Mouse (Mus musculus) liver, embryonic 11.5 days (tissue): ENCODE measurements around the gene Cers1. TPM values are rescaled to one million over a fixed set of nuclear protein-coding genes. Genes with fewer than 3 reads are reported as not detected.

Experiments used
- ATAC-seq: fragments of 200-750 bp; cut with Nextera tagmentation; replicated peaks from 2 replicates; pipeline ENCODE4 v1.8.0; 2017; ENCODE audit warnings: moderate number of reproducible peaks, mild to moderate bottlenecking, moderate TSS enrichment, moderate library complexity; ENCODE audit not compliant: low FRiP score
- DNase-seq: peaks from one replicate; pipeline ENCODE4 v3.0.0-alpha.2; 2017; ENCODE audit warnings: low spot score
- H3K27ac ChIP-seq: fragments of 300-500 bp; sonication (generic); 2 replicates; pipeline ENCODE4 v1.5.1; 2014; ENCODE audit warnings: mild to moderate bottlenecking, low read depth, low read length, control low read depth
- H3K27me3 ChIP-seq: fragments of 300-500 bp; sonication (generic); replicated peaks from 2 replicates; pipeline ENCODE4 v1.6.1; 2014; ENCODE audit warnings: low read length, mixed read lengths; ENCODE audit not compliant: control insufficient read depth, insufficient read depth
- H3K36me3 ChIP-seq: fragments of 300-500 bp; sonication (generic); 2 replicates; pipeline ENCODE4 v1.6.1; 2014; ENCODE audit warnings: mild to moderate bottlenecking, low read length, moderate library complexity, mixed read lengths; ENCODE audit not compliant: control insufficient read depth, insufficient read depth
- H3K4me1 ChIP-seq: fragments of 300-500 bp; sonication (generic); replicated peaks from 2 replicates; pipeline ENCODE4 v1.6.1; 2014; ENCODE audit warnings: low read length, mixed read lengths; ENCODE audit not compliant: control insufficient read depth, insufficient read depth
- H3K4me2 ChIP-seq: fragments of 300-500 bp; sonication (generic); 2 replicates; pipeline ENCODE4 v1.6.1; 2014; ENCODE audit warnings: mild to moderate bottlenecking, control low read depth, moderate library complexity
- H3K4me3 ChIP-seq: fragments of 300-500 bp; sonication (generic); 2 replicates; pipeline ENCODE4 v1.5.1; 2014; ENCODE audit warnings: low read depth, low read length, control low read depth
- H3K9ac ChIP-seq: fragments of 300-500 bp; sonication (generic); 2 replicates; pipeline ENCODE4 v1.6.1; 2014; ENCODE audit warnings: low read depth, low read length, control low read depth
- H3K9me3 ChIP-seq: fragments of 300-500 bp; sonication (generic); 2 replicates; pipeline ENCODE4 v1.6.1; 2016; ENCODE audit warnings: low read length, inconsistent platforms, mixed read lengths; ENCODE audit not compliant: control insufficient read depth
- WGBS: fragments of 180-500 bp; shearing (Covaris S2); extraction: QIAGEN DNeasy Blood & Tissue Kit; methylation state at CpG from one replicate; pipeline ENCODE4 v1.1.7; 2014; 5-methylcytosine and 5-hydroxymethylcytosine counted together
- polyA plus RNA-seq: library from polyadenylated mRNA; unstranded; fragments of >200 nt; fragmentation: Nextera tagmentation; extraction: Ambion mirVana; gene quantifications from 2 replicates; pipeline ENCODE4 v1.2.1, GENCODE M21; 2014

Gene Cers1
- polyA plus RNA-seq, 1 experiment from 2014 or later, result 1.1 TPM

- H3K9me3 ChIP-seq, result no peaks in the 10 kb centered on the region
- H3K9ac ChIP-seq, result no peak overlapping the region
- no peak overlapping the region for H3K27ac ChIP-seq
- ATAC-seq, result no peak
- H3K4me1 ChIP-seq, result peaks cover 11% of the 10 kb centered on the region
- peaks cover 23% of the 10 kb centered on the region for H3K36me3 ChIP-seq
- H3K4me2 ChIP-seq, result peak overlapping the region; percentile 93
- DNase-seq, result no peak
- WGBS, result 70% methylated on average over 3 of the region's 3 CpGs
- H3K27me3 ChIP-seq, result no peaks in the 10 kb centered on the region
- peak overlapping the region; percentile 93; the same call in 1 of the 2 replicates for H3K4me3 ChIP-seq
Observed at GRCm38 (mm10) chr8:70300881-70301280, 14.7 kb upstream of the Cers1 start.

DNA sequence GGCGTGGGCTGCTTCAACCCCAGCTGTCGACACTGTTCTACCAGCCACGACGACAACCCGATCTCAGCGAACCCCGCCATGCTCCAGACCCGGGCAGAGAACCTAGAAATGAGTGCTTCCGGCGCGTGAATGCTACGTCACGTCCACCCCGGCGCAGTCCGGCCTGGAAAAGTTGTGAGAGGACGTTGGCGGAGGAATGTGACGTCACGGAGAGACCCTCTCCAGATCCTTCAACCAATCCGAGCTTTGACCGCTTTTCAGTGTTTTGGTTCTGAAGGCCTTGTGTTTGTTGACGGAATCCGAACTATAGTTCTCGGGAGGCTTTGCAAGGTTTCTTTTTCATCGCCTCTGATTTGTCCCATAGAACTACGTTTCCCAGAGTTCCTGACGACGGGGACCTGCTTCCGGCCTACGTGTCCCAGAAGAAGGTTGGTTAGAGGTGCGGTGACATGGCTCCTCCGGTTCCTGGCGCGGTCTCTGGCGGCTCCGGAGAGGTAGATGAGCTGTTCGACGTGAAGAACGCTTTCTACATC is 13.2 kb upstream of the Cers1 start, which contains the start of the genes Ddx49 and Cope:
Gene Ddx49 (minus strand): TSS at position 132 of the 533 bp plus-strand sequence.
Gene Cope (plus strand): TSS at position 161 of the 533 bp plus-strand sequence.
- Histone ChIP-seq H3K36me3 (peaks cover 24% of the 10 kb centered on the region), H3K9me3 (no peaks in the 10 kb centered on the region), H3K4me3 (peak within 1 kb of the TSS; percentile 93), H3K4me1 (peaks cover 11% of the 10 kb centered on the region), H3K4me2 (peak within 1 kb of the TSS; percentile 93), H3K27me3 (no peaks in the 10 kb centered on the region), H3K27ac (peak within 1 kb of the TSS; percentile 51), H3K9ac (peak within 1 kb of the TSS; percentile 90)
- DNase-seq, result peak; percentile 94
- under 1% methylated on average over 40 of the region's 40 CpGs for WGBS
- ATAC-seq, result peak; percentile 89

GRCm38 (mm10) chr8:70302901-70303300 is 12.7 kb upstream of the Cers1 start:
- Histone ChIP-seq H3K9ac (peak overlapping the region; percentile 90), H3K9me3 (no peaks in the 10 kb centered on the region), H3K4me3 (peak overlapping the region; percentile 93), H3K27ac (peak overlapping the region; percentile 51), H3K36me3 (peaks cover 25% of the 10 kb centered on the region), H3K4me1 (peaks cover 11% of the 10 kb centered on the region), H3K4me2 (peak overlapping the region; percentile 93), H3K27me3 (no peaks in the 10 kb centered on the region)
- ATAC-seq, result 0 out of 2 replicates have a peak, but pooled peaks have one; percentile 17
- no peak for DNase-seq
- WGBS, result 4% methylated on average over 16 of the region's 16 CpGs

GRCm38 (mm10) chr8:70309311-70309710 is 6.3 kb upstream of the Cers1 start:
- H3K36me3 ChIP-seq, result peaks cover 60% of the 10 kb centered on the region
- H3K4me2 ChIP-seq, result no peak overlapping the region
- no peaks in the 10 kb centered on the region for H3K9me3 ChIP-seq
- no peak overlapping the region for H3K4me3 ChIP-seq
- H3K27me3 ChIP-seq, result no peaks in the 10 kb centered on the region
- DNase-seq, result no peak
- WGBS, result 45% methylated on average over 2 of the region's 2 CpGs
- ATAC-seq, result no peak
- no peak overlapping the region for H3K27ac ChIP-seq
- H3K4me1 ChIP-seq, result no peaks in the 10 kb centered on the region; the same call in 1 of the 2 replicates
- no peak overlapping the region for H3K9ac ChIP-seq

GRCm38 (mm10) chr8:70313399-70313798 is 2.2 kb upstream of the Cers1 start:
- peaks cover 16% of the 10 kb centered on the region for H3K27me3 ChIP-seq
- H3K27ac ChIP-seq, result no peak overlapping the region
- H3K4me1 ChIP-seq, result peaks cover 18% of the 10 kb centered on the region
- H3K4me2 ChIP-seq, result no peak overlapping the region
- H3K36me3 ChIP-seq, result peaks cover 35% of the 10 kb centered on the region
- WGBS, result 87% methylated on average over 2 of the region's 2 CpGs
- ATAC-seq (no peak), DNase-seq (no peak)
- no peak overlapping the region for H3K4me3 ChIP-seq
- H3K9me3 ChIP-seq, result no peaks in the 10 kb centered on the region
- no peak overlapping the region for H3K9ac ChIP-seq

GRCm38 (mm10) chr8:70316511-70317504 is 1.2 kb downstream of the Cers1 start:
- Histone ChIP-seq H3K9ac (no peak overlapping the region), H3K27me3 (peaks cover 16% of the 10 kb centered on the region), H3K4me3 (peak overlapping the region; percentile 62), H3K4me1 (peaks cover 18% of the 10 kb centered on the region), H3K27ac (no peak overlapping the region), H3K36me3 (peaks cover 11% of the 10 kb centered on the region), H3K9me3 (no peaks in the 10 kb centered on the region), H3K4me2 (peak overlapping the region; percentile 92)
- DNase-seq (no peak), ATAC-seq (peak; percentile 25; the same call in 1 of the 2 replicates)
- WGBS, result 24% methylated on average over 15 of the region's 15 CpGs

- no peak overlapping the region for H3K4me3 ChIP-seq
- DNase-seq, result no peak
- H3K27me3 ChIP-seq, result peaks cover 16% of the 10 kb centered on the region
- H3K9ac ChIP-seq, result no peak overlapping the region
- ATAC-seq, result no peak
- no peak overlapping the region for H3K27ac ChIP-seq
- 74% methylated on average over 5 of the region's 5 CpGs for WGBS
- H3K4me1 ChIP-seq, result peaks cover 18% of the 10 kb centered on the region
- no peak overlapping the region for H3K4me2 ChIP-seq
- no peaks in the 10 kb centered on the region for H3K9me3 ChIP-seq
- H3K36me3 ChIP-seq, result peaks cover 5% of the 10 kb centered on the region
Observed at GRCm38 (mm10) chr8:70317872-70318271, 2.3 kb downstream of the Cers1 start.

- DNase-seq (no peak), ATAC-seq (no peak)
- WGBS, result 88% methylated on average over 3 of the region's 3 CpGs
- Histone ChIP-seq H3K36me3 (no peaks in the 10 kb centered on the region; the same call in 1 of the 2 replicates), H3K4me2 (no peak overlapping the region), H3K27ac (no peak overlapping the region), H3K4me1 (peaks cover 8% of the 10 kb centered on the region), H3K9ac (no peak overlapping the region), H3K27me3 (no peaks in the 10 kb centered on the region), H3K9me3 (no peaks in the 10 kb centered on the region; the same call in 1 of the 2 replicates), H3K4me3 (no peak overlapping the region)
Observed at GRCm38 (mm10) chr8:70323716-70324115, 8.1 kb downstream of the Cers1 start.
